Mouse (Mus musculus) embryonic facial prominence, embryonic 12.5 days (tissue): ENCODE results near the gene Kat6b. TPM values are rescaled to one million over a fixed set of nuclear protein-coding genes. Genes with fewer than 3 reads are reported as not detected.
A peak's percentile ranks its signal among the peaks of the same experiment; 100 is the strongest.
"Not testable (repeated sequence)": the region's sequence is repeated elsewhere in the genome, so short reads cannot be mapped to it uniquely, and the experiment has no call there.

Source experiments
- ATAC-seq: fragments of 200-750 bp; cut with Nextera tagmentation; 2 replicates; pipeline ENCODE4 v1.8.0; 2017; ENCODE audit not compliant: insufficient number of reproducible peaks, insufficient read depth, low FRiP score, low TSS enrichment
- H3K27ac ChIP-seq: fragments of 300-500 bp; sonication (generic); 2 replicates; pipeline ENCODE4 v1.5.1; 2016; ENCODE audit warnings: mild to moderate bottlenecking
- H3K27me3 ChIP-seq: fragments of 300-500 bp; sonication (generic); 2 replicates; pipeline ENCODE4 v1.6.1; 2016; ENCODE audit warnings: mild to moderate bottlenecking, moderate library complexity
- H3K36me3 ChIP-seq: fragments of 300-500 bp; sonication (generic); 2 replicates; pipeline ENCODE4 v1.6.1; 2016; ENCODE audit warnings: mild to moderate bottlenecking
- H3K4me1 ChIP-seq: fragments of 300-500 bp; sonication (generic); 2 replicates; pipeline ENCODE4 v1.6.1; 2016
- H3K4me2 ChIP-seq: fragments of 300-500 bp; sonication (generic); replicated peaks from 2 replicates; pipeline ENCODE4 v1.6.1; 2016; ENCODE audit warnings: mild to moderate bottlenecking, moderate library complexity
- H3K4me3 ChIP-seq: fragments of 300-500 bp; sonication (generic); 2 replicates; pipeline ENCODE4 v1.5.1; 2016; ENCODE audit warnings: mild to moderate bottlenecking
- H3K9ac ChIP-seq: fragments of 300-500 bp; sonication (generic); 2 replicates; pipeline ENCODE4 v1.6.1; 2016; ENCODE audit warnings: mild to moderate bottlenecking, moderate library complexity
- H3K9me3 ChIP-seq: fragments of 300-500 bp; sonication (generic); 2 replicates; pipeline ENCODE4 v1.6.1; 2016; ENCODE audit warnings: mild to moderate bottlenecking, moderate library complexity
- WGBS: fragments of 180-500 bp; shearing (Covaris S2); methylation state at CpG from one replicate; pipeline ENCODE4 v1.1.7; 2016; 5-methylcytosine and 5-hydroxymethylcytosine counted together
- polyA plus RNA-seq: library from polyadenylated mRNA; unstranded; fragments of >200 nt; fragmentation: Nextera tagmentation; extraction: Ambion mirVana; gene quantifications from 2 replicates; pipeline ENCODE4 v1.2.1, GENCODE M21; 2016

The Kat6b gene
- polyA plus RNA-seq, 1 experiment from 2014 or later, result 28.6 TPM

GRCm38 (mm10) chr14:21485961-21486520, 4.8 kb downstream of the Kat6b start:
- H3K36me3 ChIP-seq, result no peaks in the 10 kb centered on the region
- H3K27ac ChIP-seq, result no peak overlapping the region
- ATAC-seq, result no peak
- no peaks in the 10 kb centered on the region for H3K27me3 ChIP-seq
- H3K9me3 ChIP-seq, result no peaks in the 10 kb centered on the region
- no peak overlapping the region for H3K9ac ChIP-seq
- no peak overlapping the region for H3K4me2 ChIP-seq
- H3K4me3 ChIP-seq, result no peak overlapping the region
- 87% methylated on average over 3 of the region's 3 CpGs for WGBS
- H3K4me1 ChIP-seq, result 0 out of 2 replicates have a peak, but pooled peaks cover 3% of the 10 kb centered on the region

DNA sequence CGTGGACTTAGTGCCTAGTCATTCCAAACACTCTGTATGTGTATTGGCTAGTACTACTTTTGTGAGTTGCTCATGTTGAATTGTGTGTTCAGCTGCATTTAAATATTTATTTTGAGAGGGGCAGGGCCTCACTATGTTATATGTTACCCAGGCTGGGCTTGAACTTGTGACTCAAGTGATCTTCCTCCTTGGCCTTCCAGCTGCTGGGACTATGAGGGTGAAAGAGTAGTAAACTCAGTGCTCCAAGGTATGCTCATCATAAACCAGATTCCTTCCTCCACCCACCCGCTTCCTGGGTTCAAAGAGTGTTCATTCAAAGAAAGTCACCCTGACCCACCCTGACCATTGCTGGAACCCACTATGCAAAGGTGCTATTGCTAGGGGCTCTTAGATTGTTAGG, 5.9 kb downstream of the Kat6b start:
- not testable (repeated sequence) for ATAC-seq, H3K4me1 ChIP-seq, H3K27ac ChIP-seq, H3K9me3 ChIP-seq, H3K4me2 ChIP-seq, H3K9ac ChIP-seq, H3K27me3 ChIP-seq, H3K4me3 ChIP-seq, H3K36me3 ChIP-seq
- WGBS, result 91% methylated on average over 2 of the region's 2 CpGs

GRCm38 (mm10) chr14:21488426-21489115, 7.3 kb downstream of the Kat6b start:
- H3K4me2 ChIP-seq, H3K27ac ChIP-seq, H3K4me3 ChIP-seq, ATAC-seq, H3K27me3 ChIP-seq, H3K9me3 ChIP-seq, H3K9ac ChIP-seq, H3K4me1 ChIP-seq, H3K36me3 ChIP-seq: not testable (repeated sequence)
- WGBS, result 78% methylated on average over 8 of the region's 9 CpGs

- Histone ChIP-seq H3K4me3 (no peak overlapping the region), H3K9me3 (no peaks in the 10 kb centered on the region), H3K9ac (no peak overlapping the region), H3K4me2 (no peak overlapping the region), H3K36me3 (no peaks in the 10 kb centered on the region), H3K27me3 (no peaks in the 10 kb centered on the region), H3K27ac (no peak overlapping the region), H3K4me1 (0 out of 2 replicates have a peak, but pooled peaks cover 3% of the 10 kb centered on the region)
- WGBS, result 56% methylated on average over 3 of the region's 3 CpGs
- ATAC-seq, result no peak
Measured at GRCm38 (mm10) chr14:21489116-21489485, 7.9 kb downstream of the Kat6b start.

DNA sequence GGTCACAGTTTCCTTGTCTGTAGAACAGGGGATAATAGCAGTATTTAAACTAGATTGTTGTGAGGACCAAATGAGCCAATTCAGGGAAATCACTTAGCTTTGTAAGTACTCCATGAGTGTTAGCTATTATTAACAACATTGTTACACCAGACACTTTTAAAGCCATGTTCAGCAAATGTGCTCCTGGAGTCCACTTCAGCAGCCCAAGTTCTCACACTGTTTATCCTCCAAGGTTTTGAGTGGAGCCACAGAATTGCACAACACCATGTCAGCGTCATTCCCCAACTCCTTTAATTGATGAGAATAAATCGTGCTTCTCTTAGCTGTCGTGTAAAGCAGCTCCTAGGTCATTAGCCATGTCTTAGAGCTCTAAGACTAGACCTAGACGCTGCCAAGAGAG, 8.9 kb downstream of the Kat6b start:
- no peaks in the 10 kb centered on the region for H3K27me3 ChIP-seq
- no peak overlapping the region for H3K4me2 ChIP-seq
- no peak overlapping the region for H3K4me3 ChIP-seq
- H3K9me3 ChIP-seq, result no peaks in the 10 kb centered on the region
- 0 out of 2 replicates have a peak, but pooled peaks cover 3% of the 10 kb centered on the region for H3K4me1 ChIP-seq
- no peak for ATAC-seq
- H3K36me3 ChIP-seq, result no peaks in the 10 kb centered on the region
- whole genome bisulfite sequencing, result 76% methylated on average over 4 of the region's 4 CpGs
- no peak overlapping the region for H3K27ac ChIP-seq
- H3K9ac ChIP-seq, result no peak overlapping the region

GRCm38 (mm10) chr14:21498361-21498996, 17.2 kb downstream of the Kat6b start:
- Histone ChIP-seq H3K9me3 (no peaks in the 10 kb centered on the region), H3K27ac (peak overlapping the region; percentile 99), H3K4me1 (peaks cover 26% of the 10 kb centered on the region), H3K36me3 (no peaks in the 10 kb centered on the region), H3K9ac (peak overlapping the region; percentile 88), H3K4me2 (peak overlapping the region; percentile 79), H3K27me3 (no peaks in the 10 kb centered on the region), H3K4me3 (peak overlapping the region; percentile 73)
- ATAC-seq, result no peak
- 2% methylated on average over 7 of the region's 7 CpGs for WGBS

DNA sequence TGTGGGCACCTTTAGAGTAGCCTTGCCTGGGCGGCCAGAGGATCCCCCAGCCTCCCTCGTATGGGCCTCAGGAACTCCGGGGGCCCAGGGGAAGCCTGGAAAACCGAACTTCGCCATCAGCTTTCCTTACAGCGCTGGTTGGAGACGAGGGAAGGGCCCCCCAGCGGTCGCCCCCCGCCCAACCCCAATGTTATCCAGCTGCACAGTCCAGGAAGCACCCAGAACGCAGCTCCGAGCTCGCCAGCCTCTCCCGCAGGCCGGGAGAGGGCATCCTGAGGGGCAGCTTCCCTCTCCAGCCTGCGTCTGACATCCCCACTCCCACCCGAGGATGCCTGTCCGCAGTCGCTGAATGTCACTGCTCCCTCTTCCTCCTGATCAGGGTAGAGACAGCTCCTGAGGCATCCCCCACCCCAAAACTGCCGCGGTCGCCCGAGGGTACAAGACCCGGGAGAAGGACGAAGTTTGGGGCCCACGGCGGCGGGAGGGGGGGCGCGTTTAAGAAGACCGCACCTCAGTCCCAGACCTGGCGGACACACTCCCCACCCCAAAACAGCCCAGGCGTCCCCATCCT, 17.9 kb downstream of the Kat6b start:
- WGBS, result under 1% methylated on average over 33 of the region's 33 CpGs
- no peak for ATAC-seq
- H3K4me1 ChIP-seq, result peaks cover 26% of the 10 kb centered on the region

DNA sequence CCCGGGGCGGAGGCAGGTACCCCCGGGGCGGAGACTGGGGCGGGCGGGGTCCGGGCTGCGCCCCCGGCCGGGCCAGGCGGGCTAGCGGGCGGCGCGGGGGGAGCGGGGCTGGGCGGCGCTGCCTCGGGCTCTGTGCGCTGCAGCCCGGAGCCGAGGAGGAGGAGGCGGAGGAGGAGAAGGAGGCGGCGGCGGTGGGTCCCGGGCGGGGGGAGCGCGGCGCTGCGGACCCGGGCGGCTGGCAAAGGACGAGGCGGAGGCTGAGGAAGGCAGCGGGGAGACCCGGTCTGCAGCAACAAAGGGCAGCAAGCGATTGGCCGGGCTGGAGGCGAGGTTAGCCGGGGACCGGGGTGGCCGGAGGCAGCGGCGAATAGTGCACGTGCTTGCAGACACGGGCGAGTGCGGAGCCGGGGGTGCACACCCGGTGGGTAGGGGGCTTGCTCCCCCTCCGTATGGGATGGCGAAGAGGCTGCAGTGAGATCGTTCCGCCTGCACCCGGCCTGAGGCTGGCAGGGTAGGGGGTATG, 18.5 kb downstream of the Kat6b start:
- H3K9ac ChIP-seq, result peak overlapping the region; percentile 88
- peak; percentile 7 for ATAC-seq
- peak overlapping the region; percentile 79 for H3K4me2 ChIP-seq
- H3K4me3 ChIP-seq, result peak overlapping the region; percentile 73
- peak overlapping the region; percentile 99 for H3K27ac ChIP-seq
- H3K4me1 ChIP-seq, result peaks cover 27% of the 10 kb centered on the region
- no peaks in the 10 kb centered on the region for H3K27me3 ChIP-seq
- no peaks in the 10 kb centered on the region for H3K9me3 ChIP-seq
- no peaks in the 10 kb centered on the region for H3K36me3 ChIP-seq
- under 1% methylated on average over 46 of the region's 57 CpGs for WGBS

More for the DNA sequence above, 17.9 kb downstream of the Kat6b start:
- Histone ChIP-seq H3K27ac (peak overlapping the region; percentile 99), H3K4me2 (peak overlapping the region; percentile 79), H3K4me3 (peak overlapping the region; percentile 73), H3K9ac (peak overlapping the region; percentile 88), H3K36me3 (no peaks in the 10 kb centered on the region), H3K27me3 (no peaks in the 10 kb centered on the region), H3K9me3 (no peaks in the 10 kb centered on the region)

DNA sequence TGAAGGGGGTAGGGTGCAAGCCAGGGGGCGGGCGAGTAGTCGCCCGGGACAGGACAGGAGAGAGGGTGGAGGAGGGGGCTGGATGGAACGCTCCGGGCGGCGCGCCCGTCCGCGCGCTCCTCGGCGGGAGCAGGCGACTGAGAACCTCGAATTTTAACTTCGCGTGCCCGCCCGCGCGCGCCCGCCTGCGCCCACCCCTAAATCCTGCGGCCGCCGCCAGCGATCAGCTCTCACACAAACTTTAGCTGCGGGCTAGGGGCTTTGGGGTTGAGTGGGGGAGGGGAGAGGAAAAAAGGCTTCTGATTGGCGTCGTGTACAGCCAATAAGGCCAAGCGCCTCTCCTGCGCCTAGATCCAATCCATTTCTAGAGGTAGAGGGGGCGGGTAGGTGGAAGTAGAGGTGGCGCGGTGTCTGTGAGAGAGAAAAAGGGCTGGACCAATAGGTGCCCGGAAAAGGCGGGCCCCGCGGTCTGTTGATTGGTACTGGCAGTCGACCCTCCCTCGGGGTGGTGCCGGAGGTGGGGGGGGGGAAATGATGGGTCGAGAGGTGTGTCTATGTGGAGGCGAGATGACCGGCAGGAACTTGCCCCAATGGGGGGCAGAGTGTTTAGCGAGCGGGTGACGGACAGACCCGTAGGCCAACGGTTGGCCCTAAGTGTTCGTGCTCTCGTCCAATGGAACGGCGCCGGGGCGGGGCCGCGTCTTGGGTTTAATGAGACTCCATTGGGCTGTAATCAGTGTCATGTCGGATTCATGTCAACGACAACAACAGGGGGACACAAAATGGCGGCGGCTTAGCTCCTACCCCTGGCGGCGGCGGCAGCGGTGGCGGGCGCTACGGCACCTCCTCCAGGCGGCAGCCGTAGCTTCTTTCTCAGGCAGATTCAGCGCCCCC, 19.2 kb downstream of the Kat6b start:
- peak overlapping the region; percentile 99 for H3K27ac ChIP-seq
- peaks cover 32% of the 10 kb centered on the region for H3K4me1 ChIP-seq
- peak overlapping the region; percentile 79 for H3K4me2 ChIP-seq
- peak overlapping the region; percentile 88 for H3K9ac ChIP-seq
- WGBS, result under 1% methylated on average over 75 of the region's 75 CpGs
- peak; percentile 98 for ATAC-seq
- no peaks in the 10 kb centered on the region for H3K9me3 ChIP-seq
- peak overlapping the region; percentile 73 for H3K4me3 ChIP-seq
- H3K36me3 ChIP-seq, result no peaks in the 10 kb centered on the region
- no peaks in the 10 kb centered on the region for H3K27me3 ChIP-seq

GRCm38 (mm10) chr14:21501048-21501657, 19.9 kb downstream of the Kat6b start:
- Histone ChIP-seq H3K27me3 (no peaks in the 10 kb centered on the region), H3K9me3 (no peaks in the 10 kb centered on the region), H3K36me3 (peaks cover 1% of the 10 kb centered on the region; the same call in 1 of the 2 replicates), H3K4me1 (peaks cover 32% of the 10 kb centered on the region), H3K9ac (peak overlapping the region; percentile 59), H3K27ac (peak overlapping the region; percentile 92), H3K4me2 (peak overlapping the region; percentile 56), H3K4me3 (peak overlapping the region; percentile 73)
- ATAC-seq, result no peak
- WGBS, result 2% methylated on average over 32 of the region's 38 CpGs
